Mouse (Mus musculus) intestine, embryonic 15.5 days (tissue): ENCODE data around the gene Trmu. TPM values are rescaled to one million over a fixed set of nuclear protein-coding genes. Genes with fewer than 3 reads are reported as not detected.

Experiments used
- ATAC-seq: fragments of 200-750 bp; cut with Nextera tagmentation; 2 replicates; pipeline ENCODE4 v1.8.0; 2017; ENCODE audit warnings: moderate TSS enrichment, moderate library complexity
- H3K27ac ChIP-seq: fragments of 300-500 bp; sonication (generic); 2 replicates; pipeline ENCODE4 v1.5.1; 2015; ENCODE audit warnings: mild to moderate bottlenecking, inconsistent platforms
- H3K27me3 ChIP-seq: fragments of 300-500 bp; sonication (generic); replicated peaks from 2 replicates; pipeline ENCODE4 v1.6.1; 2015; ENCODE audit warnings: inconsistent platforms
- H3K36me3 ChIP-seq: fragments of 300-500 bp; sonication (generic); 2 replicates; pipeline ENCODE4 v1.6.1; 2015; ENCODE audit warnings: inconsistent platforms
- H3K4me1 ChIP-seq: fragments of 300-500 bp; sonication (generic); replicated peaks from 2 replicates; pipeline ENCODE4 v1.6.1; 2015; ENCODE audit warnings: inconsistent platforms
- H3K4me2 ChIP-seq: fragments of 300-500 bp; sonication (generic); replicated peaks from 2 replicates; pipeline ENCODE4 v1.6.1; 2015; ENCODE audit warnings: mild to moderate bottlenecking, inconsistent platforms
- H3K4me3 ChIP-seq: fragments of 300-500 bp; sonication (generic); replicated peaks from 2 replicates; pipeline ENCODE4 v1.5.1; 2015; ENCODE audit warnings: inconsistent platforms
- H3K9ac ChIP-seq: fragments of 300-500 bp; sonication (generic); 2 replicates; pipeline ENCODE4 v1.6.1; 2015; ENCODE audit warnings: inconsistent platforms
- H3K9me3 ChIP-seq: fragments of 300-500 bp; sonication (generic); 2 replicates; pipeline ENCODE4 v1.6.1; 2016; ENCODE audit warnings: inconsistent platforms
- WGBS: fragments of 180-500 bp; shearing (Covaris S2); methylation state at CpG from one replicate; pipeline ENCODE4 v1.1.7; 2015; 5-methylcytosine and 5-hydroxymethylcytosine counted together
- polyA plus RNA-seq: library from polyadenylated mRNA; unstranded; fragments of >200 nt; fragmentation: Nextera tagmentation; extraction: Ambion mirVana; gene quantifications from 2 replicates; pipeline ENCODE4 v1.2.1, GENCODE M21; 2015

The Trmu gene
- polyA plus RNA-seq, result 34.2 and 35.8 TPM in 2 replicates

- peak within 1 kb of the TSS; percentile 91 for H3K4me2 ChIP-seq
- peaks cover 22% of the 10 kb centered on the region for H3K36me3 ChIP-seq
- H3K27ac ChIP-seq, result peak within 1 kb of the TSS; percentile 81
- under 1% methylated on average over 49 of the region's 50 CpGs for WGBS
- no peaks in the 10 kb centered on the region for H3K27me3 ChIP-seq
- ATAC-seq, result peak; percentile 97
- peaks cover 11% of the 10 kb centered on the region for H3K4me1 ChIP-seq
- H3K9me3 ChIP-seq, result no peaks in the 10 kb centered on the region
- peak within 1 kb of the TSS; percentile 82 for H3K9ac ChIP-seq
- H3K4me3 ChIP-seq, result peak within 1 kb of the TSS; percentile 64
Observed at GRCm38 (mm10) chr15:85878848-85879497, at the start of gene Trmu. TSS of gene Trmu (plus strand) at chr15:85879312.

GRCm38 (mm10) chr15:85829470-85829869 lies 49.6 kb upstream of the Trmu start:
- Histone ChIP-seq H3K9me3 (no peaks in the 10 kb centered on the region), H3K36me3 (no peaks in the 10 kb centered on the region), H3K27ac (no peak overlapping the region), H3K4me3 (no peak overlapping the region), H3K4me1 (peaks cover 7% of the 10 kb centered on the region; the same call in 1 of the 2 replicates), H3K9ac (no peak overlapping the region), H3K4me2 (no peak overlapping the region), H3K27me3 (no peaks in the 10 kb centered on the region)
- ATAC-seq, result peak; percentile 43; the same call in 1 of the 2 replicates
- 70% methylated on average over 5 of the region's 5 CpGs for WGBS

DNA sequence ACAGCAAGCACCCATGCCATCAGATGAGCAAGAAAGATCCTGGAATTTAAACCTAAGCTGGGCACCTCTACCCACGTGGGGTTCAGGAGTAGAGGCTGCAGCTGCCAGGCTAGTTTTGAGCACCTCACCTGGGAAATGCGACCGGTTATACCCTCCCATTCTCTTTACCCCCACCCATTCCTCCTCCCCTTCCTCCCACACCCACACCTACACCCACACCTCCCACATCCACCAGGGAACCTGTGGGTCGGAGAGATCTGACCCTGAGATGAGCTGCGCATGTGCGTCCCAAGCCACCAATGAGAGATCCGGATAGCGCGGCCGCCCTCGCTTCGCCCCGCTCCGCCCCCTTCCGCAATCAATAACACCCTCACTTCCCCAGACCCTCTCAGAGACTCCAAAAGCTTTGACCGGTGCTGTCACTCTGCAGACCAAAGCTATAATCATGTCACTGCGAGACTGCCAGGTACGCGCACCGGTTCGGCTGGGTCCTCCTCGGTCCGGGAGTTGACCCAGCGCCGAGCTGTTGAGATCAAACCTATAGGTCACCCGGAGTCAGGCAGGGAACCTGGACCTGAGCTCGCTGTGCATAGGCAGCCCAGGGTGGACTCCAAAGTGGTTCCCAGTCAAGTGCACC lies 47.0 kb upstream of the Trmu start, which contains the start of gene Ttc38:
TSS of gene Ttc38 (plus strand) at position 353 of the 637 bp plus-strand sequence.
- H3K4me1 ChIP-seq, result peaks cover 7% of the 10 kb centered on the region; the same call in 1 of the 2 replicates
- under 1% methylated on average over 27 of the region's 27 CpGs for WGBS

DNA sequence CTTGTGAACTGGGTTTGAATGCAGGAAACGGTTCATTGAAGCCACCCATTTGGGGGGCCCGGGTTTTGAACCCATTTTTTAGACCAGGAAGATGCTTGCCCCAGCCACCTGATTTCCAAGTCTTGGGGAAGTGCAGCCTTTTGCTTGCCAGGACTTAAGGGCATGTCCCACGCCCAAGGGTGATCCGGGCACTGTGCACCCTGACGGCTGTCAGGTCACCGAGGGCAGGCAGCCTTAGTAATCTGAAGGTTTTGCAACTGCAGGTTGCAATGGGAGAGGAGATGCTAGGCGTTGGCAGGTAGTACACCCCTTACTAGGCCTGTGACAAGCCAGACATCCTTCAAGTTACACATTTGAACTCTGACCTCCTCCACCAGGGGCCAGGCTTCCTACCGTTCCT lies 46.5 kb upstream of the Trmu start:
- no peaks in the 10 kb centered on the region for H3K27me3 ChIP-seq
- H3K4me3 ChIP-seq, result peak overlapping the region; percentile 55
- H3K9me3 ChIP-seq, result no peaks in the 10 kb centered on the region
- H3K9ac ChIP-seq, result peak overlapping the region; percentile 59
- H3K4me2 ChIP-seq, result peak overlapping the region; percentile 86
- no peaks in the 10 kb centered on the region for H3K36me3 ChIP-seq
- 0 out of 2 replicates have a peak, but pooled peaks have one; percentile 24 for ATAC-seq
- H3K27ac ChIP-seq, result no peak overlapping the region; the same call in 1 of the 2 replicates
- peaks cover 7% of the 10 kb centered on the region; the same call in 1 of the 2 replicates for H3K4me1 ChIP-seq
- WGBS, result 48% methylated on average over 8 of the region's 8 CpGs

More for the DNA sequence above, 47.0 kb upstream of the Trmu start, which contains the start of gene Ttc38:
- Histone ChIP-seq H3K9ac (peak within 1 kb of the TSS; percentile 59), H3K4me2 (peak within 1 kb of the TSS; percentile 86), H3K4me3 (peak within 1 kb of the TSS; percentile 55), H3K36me3 (no peaks in the 10 kb centered on the region), H3K27ac (no peak within 1 kb of the TSS; the same call in 1 of the 2 replicates), H3K27me3 (no peaks in the 10 kb centered on the region), H3K9me3 (no peaks in the 10 kb centered on the region)
- ATAC-seq, result peak; percentile 95

DNA sequence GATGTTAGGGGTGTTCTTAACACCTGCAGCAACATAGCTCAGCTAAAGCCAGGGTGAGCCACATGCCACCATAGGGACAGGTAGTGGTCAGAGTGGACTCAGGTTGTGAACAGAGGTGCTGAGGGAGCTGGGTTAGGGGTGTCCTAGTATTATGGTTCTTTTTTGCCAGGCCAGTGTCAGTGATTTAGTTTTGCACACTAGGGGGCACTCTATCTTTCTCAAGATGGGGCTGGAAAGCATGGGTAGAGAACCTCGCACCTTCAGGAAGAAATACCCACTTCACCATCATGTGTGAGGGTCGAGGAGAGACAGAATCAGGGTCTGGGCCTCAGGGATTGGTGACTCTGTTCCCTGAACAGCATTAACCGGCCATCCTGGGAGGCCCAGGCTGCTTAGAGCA lies 43.8 kb upstream of the Trmu start:
- Histone ChIP-seq H3K36me3 (no peaks in the 10 kb centered on the region), H3K27me3 (no peaks in the 10 kb centered on the region), H3K4me1 (peaks cover 7% of the 10 kb centered on the region; the same call in 1 of the 2 replicates), H3K9me3 (no peaks in the 10 kb centered on the region), H3K4me3 (no peak overlapping the region), H3K27ac (no peak overlapping the region), H3K4me2 (no peak overlapping the region), H3K9ac (no peak overlapping the region)
- 54% methylated on average over 3 of the region's 3 CpGs for WGBS
- ATAC-seq, result no peak

DNA sequence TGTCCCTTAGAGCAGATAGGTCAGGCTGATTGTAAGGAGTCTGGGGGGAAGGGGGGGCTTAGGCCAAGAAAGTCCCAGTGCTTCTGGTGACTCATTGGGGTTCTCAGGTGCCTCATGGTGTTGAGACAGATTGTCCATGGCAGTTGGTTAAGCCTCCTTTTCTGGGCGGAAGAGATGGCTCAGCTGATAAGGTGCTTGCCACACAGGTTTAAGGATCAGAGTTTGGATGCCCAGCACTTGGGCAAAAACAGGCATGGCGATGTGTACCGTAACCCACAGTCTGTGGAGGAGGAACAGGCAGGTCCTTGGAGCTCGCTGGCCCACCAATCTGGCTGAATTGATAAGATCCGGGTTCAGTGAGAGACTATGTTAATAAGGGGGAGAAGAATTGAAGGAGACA lies 42.2 kb upstream of the Trmu start:
- Histone ChIP-seq H3K27ac (no peak overlapping the region), H3K27me3 (no peaks in the 10 kb centered on the region), H3K9ac (no peak overlapping the region), H3K9me3 (no peaks in the 10 kb centered on the region), H3K4me1 (peaks cover 7% of the 10 kb centered on the region; the same call in 1 of the 2 replicates), H3K36me3 (no peaks in the 10 kb centered on the region), H3K4me3 (no peak overlapping the region), H3K4me2 (no peak overlapping the region)
- ATAC-seq, result no peak
- 89% methylated on average over 5 of the region's 5 CpGs for WGBS

DNA sequence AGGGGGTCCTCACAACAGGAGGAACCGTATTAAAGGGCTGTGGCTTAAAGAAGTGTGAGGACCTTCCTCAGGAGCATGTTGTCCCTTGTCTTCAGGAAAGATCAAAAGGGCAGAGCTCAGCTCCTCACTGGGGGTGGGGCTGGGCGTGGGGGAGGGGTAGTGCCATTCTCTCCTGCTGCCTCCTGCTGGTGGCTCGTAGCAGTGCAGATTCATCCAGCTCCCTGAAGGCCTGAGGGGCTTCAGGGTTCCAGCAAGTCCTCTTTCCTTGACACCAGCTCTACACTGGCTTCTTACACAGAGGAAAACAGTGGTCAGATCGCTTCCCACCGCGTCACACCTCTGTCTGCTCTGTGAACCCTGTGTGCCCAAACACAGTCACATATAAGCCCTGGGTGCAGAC lies 38.1 kb upstream of the Trmu start:
- Histone ChIP-seq H3K27ac (no peak overlapping the region), H3K4me3 (no peak overlapping the region), H3K9me3 (no peaks in the 10 kb centered on the region), H3K9ac (no peak overlapping the region), H3K4me2 (no peak overlapping the region), H3K27me3 (no peaks in the 10 kb centered on the region), H3K4me1 (no peaks in the 10 kb centered on the region), H3K36me3 (no peaks in the 10 kb centered on the region)
- 41% methylated on average over 6 of the region's 6 CpGs for whole genome bisulfite sequencing
- peak; percentile 31; the same call in 1 of the 2 replicates for ATAC-seq

DNA sequence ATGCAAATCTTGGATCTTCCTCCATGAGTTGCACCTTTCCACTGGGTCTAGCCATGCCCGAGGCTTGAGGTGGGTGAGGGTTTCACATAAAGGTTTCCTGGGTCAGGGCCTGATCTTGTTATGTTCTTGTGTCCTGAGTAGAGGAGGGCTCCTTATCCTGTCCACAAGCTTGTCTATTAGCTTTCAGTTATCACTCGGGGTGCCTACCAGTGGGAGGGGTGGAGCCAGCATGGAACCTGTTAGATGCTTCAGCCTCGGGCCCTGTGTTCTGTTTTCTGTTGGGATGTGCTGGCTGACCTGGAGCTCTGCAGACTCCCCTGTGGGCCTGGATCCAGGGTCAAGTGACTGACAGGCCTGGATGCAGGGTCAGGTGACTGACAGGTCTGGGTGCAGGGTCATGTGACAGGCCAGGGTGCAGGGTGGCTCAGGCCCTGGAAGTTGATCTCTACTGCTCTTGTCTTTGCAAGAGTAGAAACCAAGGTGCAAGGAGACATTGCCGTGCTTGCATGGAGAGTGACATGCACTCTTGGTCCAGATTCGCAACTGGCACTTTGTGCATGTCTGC lies 37.2 kb upstream of the Trmu start:
- no peak for ATAC-seq
- H3K4me3 ChIP-seq, result no peak overlapping the region
- no peaks in the 10 kb centered on the region for H3K9me3 ChIP-seq
- H3K9ac ChIP-seq, result no peak overlapping the region
- H3K36me3 ChIP-seq, result no peaks in the 10 kb centered on the region
- H3K4me1 ChIP-seq, result no peaks in the 10 kb centered on the region
- 79% methylated on average over 5 of the region's 5 CpGs for WGBS
- no peak overlapping the region for H3K4me2 ChIP-seq
- H3K27ac ChIP-seq, result no peak overlapping the region
- H3K27me3 ChIP-seq, result no peaks in the 10 kb centered on the region

DNA sequence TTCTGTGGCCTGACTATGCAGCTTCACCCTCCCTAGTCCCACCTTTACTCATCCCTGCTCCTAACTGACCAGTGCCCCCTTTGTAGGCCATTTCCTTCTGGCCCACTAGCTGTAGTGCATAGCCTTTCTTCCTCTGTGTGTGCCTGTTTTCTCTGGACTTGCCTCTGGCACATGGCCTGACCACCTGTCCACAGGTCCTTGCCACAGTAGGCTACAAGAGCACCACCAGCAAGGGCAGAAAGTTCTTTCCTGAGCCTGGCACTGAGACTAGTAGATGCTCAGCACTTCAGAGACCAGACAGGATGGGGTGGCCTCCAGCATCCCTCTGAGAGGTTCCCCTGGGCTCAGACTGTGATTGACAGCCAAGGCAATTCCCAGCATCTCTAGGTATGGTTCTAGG lies 34.0 kb upstream of the Trmu start:
- H3K27me3 ChIP-seq, result no peaks in the 10 kb centered on the region
- H3K4me2 ChIP-seq, result no peak overlapping the region
- no peaks in the 10 kb centered on the region for H3K36me3 ChIP-seq
- H3K4me3 ChIP-seq, result no peak overlapping the region
- no peaks in the 10 kb centered on the region for H3K9me3 ChIP-seq
- no peak overlapping the region for H3K9ac ChIP-seq
- H3K27ac ChIP-seq, result no peak overlapping the region
- no peak for ATAC-seq
- no peaks in the 10 kb centered on the region for H3K4me1 ChIP-seq

DNA sequence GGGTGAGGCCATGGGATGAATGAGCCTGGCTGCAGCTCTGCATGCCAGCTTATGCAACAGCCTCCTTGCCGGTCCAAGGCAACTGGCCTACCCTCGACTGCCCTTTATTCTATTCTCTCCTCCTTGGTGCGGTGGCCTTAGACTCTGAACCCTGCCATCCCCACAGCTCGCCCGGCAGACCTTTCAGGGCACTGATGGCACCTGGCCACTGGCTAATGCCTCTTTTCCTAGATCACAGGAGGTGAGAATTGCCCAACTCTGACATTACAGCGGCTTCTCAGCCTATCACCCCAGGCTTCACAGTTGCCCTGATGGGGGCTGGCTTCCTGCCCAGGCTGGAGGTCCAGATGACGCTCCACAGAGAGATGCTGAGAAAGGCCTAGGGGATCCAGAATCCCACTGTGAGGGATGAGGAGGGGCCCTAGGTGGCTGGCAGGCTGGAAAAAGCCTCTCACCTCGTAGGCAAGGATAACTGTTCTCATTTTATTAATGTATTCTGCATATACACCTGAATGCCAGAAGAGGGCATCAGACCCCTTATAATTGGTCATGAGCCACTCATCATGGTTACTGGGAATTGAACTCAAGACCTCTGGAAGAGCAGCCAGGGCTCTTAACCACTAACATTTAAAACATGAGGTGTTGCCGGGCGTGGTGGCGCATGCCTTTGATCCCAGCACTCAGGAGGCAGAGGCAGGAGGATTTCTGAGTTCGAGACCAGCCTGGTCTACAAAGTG lies 27.3 kb upstream of the Trmu start:
- WGBS, result 82% methylated on average over 12 of the region's 12 CpGs
- no peak overlapping the region for H3K27ac ChIP-seq
- H3K4me2 ChIP-seq, result no peak overlapping the region
- no peak overlapping the region for H3K9ac ChIP-seq
- no peak overlapping the region for H3K4me3 ChIP-seq
- H3K4me1 ChIP-seq, result no peaks in the 10 kb centered on the region
- no peaks in the 10 kb centered on the region for H3K36me3 ChIP-seq
- no peaks in the 10 kb centered on the region for H3K9me3 ChIP-seq
- no peak for ATAC-seq
- H3K27me3 ChIP-seq, result no peaks in the 10 kb centered on the region

DNA sequence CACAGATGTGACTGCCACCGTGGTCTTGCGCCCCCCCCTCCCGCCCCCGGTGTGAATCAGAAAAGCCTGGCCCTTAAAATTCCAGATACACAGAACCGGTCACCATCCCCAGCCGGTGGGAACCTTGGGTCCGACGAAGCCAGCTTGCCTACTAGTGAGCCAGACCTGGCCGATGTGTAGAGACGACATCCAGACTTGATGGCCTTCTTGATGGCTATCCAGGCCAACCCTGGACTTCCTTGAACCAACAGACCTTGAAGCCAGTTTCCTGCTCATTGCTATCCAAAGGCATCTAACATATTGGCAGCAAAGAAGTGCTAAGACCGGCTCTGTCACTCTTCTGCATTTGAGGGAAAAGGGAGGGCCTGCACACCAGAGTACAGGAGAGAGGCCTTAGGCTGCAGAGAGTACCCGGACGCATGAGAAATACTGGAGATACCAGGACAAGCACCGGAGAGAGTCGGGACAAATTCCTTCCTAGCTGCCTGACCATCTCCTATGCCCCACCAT lies 20.1 kb upstream of the Trmu start:
- H3K4me2 ChIP-seq, result peak overlapping the region; percentile 83
- peaks cover 13% of the 10 kb centered on the region for H3K4me1 ChIP-seq
- H3K9ac ChIP-seq, result peak overlapping the region; percentile 77
- 8% methylated on average over 15 of the region's 15 CpGs for WGBS
- H3K4me3 ChIP-seq, result peak overlapping the region; percentile 86
- peaks cover 21% of the 10 kb centered on the region; the same call in 1 of the 2 replicates for H3K36me3 ChIP-seq
- ATAC-seq, result peak; percentile 32
- H3K9me3 ChIP-seq, result no peaks in the 10 kb centered on the region
- no peaks in the 10 kb centered on the region for H3K27me3 ChIP-seq
- peak overlapping the region; percentile 40; the same call in 1 of the 2 replicates for H3K27ac ChIP-seq
